Mouse (Mus musculus) embryo, embryonic 9.5 days (tissue): Measurements from ENCODE around the gene Gtf2i.
"Not testable (repeated sequence)": the region's sequence is repeated elsewhere in the genome, so short reads cannot be mapped to it uniquely, and the experiment has no call there.

Experiments
- DNase-seq: peaks from one replicate; pipeline ENCODE4 v3.0.0-alpha.2; 2017; ENCODE audit errors: extremely low spot score

The Gtf2i gene

GRCm38 (mm10) chr5:134314688-134315622 is at the start of gene Gtf2i:
Gene Gtf2i, minus strand, starts transcription at chr5:134314760.
- DNase-seq: peak; percentile 98

DNA sequence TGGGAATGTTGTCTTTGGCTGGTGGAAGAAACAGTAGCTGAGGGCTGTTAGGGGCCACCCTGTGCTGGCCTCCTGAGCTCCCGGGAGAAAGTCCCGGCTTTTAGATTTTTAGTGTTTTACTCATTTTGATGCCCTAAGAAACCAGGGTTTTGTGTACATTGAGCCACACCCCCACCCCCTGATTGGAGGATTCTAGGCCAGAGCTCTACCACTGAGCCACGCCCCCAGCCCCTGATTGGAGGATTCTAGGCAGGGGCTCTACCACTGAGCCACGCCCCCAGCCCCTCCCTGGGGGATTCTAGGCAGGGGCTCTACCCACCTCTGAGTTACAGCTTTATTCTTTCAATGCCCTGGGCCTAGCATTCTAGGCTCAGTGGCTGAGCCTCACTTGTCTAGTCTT is 44.5 kb upstream of the Gtf2i start:
- DNase-seq: no peak

DNA sequence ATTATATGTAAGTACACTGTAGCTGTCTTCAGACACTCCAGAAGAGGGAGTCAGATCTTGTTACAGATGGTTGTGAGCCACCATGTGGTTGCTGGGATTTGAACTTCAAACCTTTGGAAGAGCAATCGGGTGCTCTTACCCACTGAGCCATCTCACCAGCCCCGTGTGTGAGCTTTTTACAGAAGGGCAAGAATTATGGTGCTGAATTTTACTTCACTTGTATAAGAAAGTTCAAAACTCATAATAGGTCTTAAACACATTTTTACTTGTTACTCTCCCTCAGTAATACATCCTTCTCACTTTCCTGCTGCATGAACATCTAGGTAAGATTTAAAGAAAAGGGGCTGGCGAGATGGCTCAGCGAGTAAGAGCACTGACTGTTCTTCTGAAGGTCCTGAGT is 40.8 kb upstream of the Gtf2i start:
- DNase-seq: not testable (repeated sequence)

GRCm38 (mm10) chr5:134353117-134353516 is 38.6 kb upstream of the Gtf2i start:
- no peak for DNase-seq

- DNase-seq: no peak
These were observed 38.0 kb upstream of the Gtf2i start for GRCm38 (mm10) chr5:134352527-134353001.

DNA sequence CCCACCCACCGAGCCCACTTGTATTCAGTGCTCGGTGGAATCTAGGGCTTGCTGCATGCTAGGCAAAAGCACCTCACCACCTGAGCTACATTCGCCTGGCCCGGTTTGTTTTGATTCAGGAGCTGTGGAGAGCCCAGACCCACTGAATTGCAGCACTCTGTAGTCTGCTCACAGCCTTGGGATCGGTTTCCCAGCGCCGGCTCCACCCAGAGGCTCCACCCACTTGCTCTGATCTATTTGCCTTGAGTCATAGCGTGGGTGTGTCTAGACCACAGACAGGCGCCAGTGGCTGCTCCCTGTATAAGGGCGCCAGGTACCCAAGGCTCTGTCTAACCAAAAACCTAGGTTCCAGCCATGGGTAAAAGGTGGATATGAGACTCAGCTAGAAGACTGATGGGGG is 36.1 kb upstream of the Gtf2i start:
- DNase-seq: peak; percentile 53

- DNase-seq: no peak
These were observed 32.5 kb upstream of the Gtf2i start for GRCm38 (mm10) chr5:134347066-134347465.

DNA sequence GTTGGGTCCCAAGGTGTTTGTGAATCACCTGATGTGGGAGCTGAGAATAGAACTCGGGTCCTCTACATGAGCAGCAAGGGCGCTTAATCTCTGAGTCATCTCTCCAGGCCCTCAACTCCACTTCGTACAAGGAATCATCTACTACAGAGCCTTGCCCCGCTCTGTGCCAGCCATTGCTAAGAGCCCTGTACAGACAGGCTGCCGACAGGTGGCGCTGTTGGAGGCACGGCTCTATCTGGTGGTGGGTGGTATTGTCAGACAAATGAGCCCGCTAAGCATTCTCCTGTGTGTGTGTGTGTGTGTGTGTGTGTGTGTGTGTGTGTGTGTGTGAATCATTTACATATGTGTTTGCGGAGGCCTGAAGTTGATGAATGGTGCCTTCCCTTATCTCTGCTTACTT is 30.9 kb upstream of the Gtf2i start:
- DNase-seq: no peak

GRCm38 (mm10) chr5:134344076-134344475 is 29.5 kb upstream of the Gtf2i start:
- DNase-seq: no peak

DNA sequence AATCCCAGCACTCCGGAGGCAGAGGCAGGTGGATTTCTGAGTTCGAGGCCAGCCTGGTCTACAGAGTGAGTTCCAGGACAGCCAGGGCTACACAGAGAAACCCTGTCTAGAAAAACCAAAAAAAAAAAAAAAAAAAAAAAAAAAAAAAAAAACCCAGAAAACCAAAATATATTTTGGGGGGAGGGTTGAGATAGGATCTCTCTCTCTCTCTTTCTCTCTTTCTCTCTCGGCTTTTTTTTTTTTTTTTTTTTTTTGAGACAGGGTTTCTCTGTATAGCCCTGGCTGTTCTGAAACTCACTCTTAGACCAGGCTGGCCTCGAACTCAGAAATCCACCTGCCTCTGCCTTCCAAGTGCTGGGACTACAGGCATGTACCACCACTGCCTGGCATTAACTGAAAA is 29.0 kb upstream of the Gtf2i start:
- not testable (repeated sequence) for DNase-seq

GRCm38 (mm10) chr5:134342503-134343205 is 28.1 kb upstream of the Gtf2i start:
- no peak for DNase-seq

DNA sequence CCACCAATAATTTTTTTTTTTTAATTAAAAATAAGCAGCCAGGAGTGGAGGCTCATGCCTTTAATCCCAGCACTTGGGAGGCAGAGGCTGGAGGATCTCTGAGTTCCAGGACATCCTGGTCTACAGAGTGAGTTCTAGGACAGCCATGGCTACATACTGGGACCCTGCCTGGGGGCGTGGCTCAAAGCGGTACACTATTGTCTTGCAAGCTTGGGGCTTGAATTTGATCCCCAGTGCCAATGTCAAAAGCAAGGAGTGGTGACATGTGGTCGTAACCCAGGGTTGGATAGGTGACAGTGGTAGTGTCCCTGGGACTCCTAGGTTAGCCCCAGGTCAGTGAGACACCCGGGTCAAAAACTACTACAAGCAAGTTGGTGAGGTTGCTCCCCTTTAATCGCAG is 27.2 kb upstream of the Gtf2i start:
- no peak for DNase-seq

GRCm38 (mm10) chr5:134341321-134341720 is 26.8 kb upstream of the Gtf2i start:
- DNase-seq: no peak

GRCm38 (mm10) chr5:134340101-134340522 is 25.6 kb upstream of the Gtf2i start:
- DNase-seq: no peak

DNA sequence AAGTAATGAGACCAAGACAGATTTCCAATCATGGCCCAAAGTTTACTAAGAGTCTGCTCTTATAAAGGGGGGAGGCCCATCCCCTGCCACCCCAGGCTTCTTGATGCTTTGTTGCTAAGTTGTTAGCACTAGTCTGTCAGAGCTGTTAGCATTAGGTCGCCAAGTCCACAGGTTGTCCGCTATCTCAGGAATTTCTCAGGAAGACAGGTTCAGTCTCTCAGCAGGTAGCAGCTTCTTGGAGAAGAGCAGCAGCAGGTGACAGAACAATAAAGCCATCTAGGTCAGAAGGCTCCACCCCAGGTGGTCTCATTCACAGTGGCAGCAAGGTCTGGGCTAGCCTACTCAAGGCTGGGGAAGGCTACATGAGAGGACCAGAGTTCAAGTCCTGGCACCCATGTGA is 22.5 kb upstream of the Gtf2i start:
- not testable (repeated sequence) for DNase-seq

GRCm38 (mm10) chr5:134332743-134333142 is 18.2 kb upstream of the Gtf2i start:
- no peak for DNase-seq

DNA sequence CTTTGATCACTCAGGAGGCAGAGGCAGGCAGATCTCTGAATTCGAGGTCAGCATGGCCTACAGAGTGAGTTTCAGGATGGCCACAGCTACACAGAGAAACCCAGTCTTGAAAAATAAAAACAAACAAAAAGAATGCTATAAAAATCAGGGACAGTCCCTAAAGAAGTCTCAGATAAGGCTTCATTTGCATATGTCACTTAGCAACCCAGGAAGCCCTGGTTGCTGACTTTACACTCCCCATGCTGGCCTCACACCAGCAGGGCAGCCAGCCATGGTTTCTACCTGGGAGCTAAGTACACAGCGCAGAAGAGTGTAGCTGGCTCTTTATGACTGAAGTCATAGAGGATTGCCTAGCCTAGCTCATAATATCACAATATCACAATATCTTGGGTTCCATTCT is 15.5 kb upstream of the Gtf2i start:
- DNase-seq: no peak

- no peak for DNase-seq
These were observed 14.8 kb upstream of the Gtf2i start for GRCm38 (mm10) chr5:134329311-134329710.

- DNase-seq: no peak
These were observed 14.0 kb upstream of the Gtf2i start for GRCm38 (mm10) chr5:134328482-134329001.

- no peak for DNase-seq
These were observed 11.5 kb upstream of the Gtf2i start for GRCm38 (mm10) chr5:134325856-134326566.

DNA sequence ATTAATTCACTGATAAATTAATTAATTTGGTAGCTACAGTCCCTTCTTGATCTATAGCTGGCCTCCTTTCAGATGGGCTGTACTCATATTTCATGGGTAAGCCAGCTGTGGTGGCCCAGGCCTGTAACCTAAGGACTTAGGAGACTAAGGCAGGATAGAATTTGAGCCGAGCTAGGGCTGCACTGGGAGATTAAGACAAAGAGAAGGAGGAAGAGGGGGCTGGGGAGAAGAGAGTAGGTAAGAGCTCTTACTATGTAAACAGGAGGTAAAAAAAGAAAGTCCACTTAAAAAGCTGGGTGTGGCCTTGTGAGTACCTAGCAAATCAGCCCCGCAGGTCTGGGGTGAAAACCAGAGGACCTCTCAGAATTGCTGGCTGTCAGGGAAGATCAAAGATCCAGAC is 9.3 kb upstream of the Gtf2i start:
- DNase-seq: no peak

- DNase-seq: no peak
These were observed 8.8 kb upstream of the Gtf2i start for GRCm38 (mm10) chr5:134323311-134323710.
